Mouse (Mus musculus): ENCODE data around the gene Syn3. TPM values are rescaled to one million over a fixed set of nuclear protein-coding genes. Genes with fewer than 3 reads are reported as not detected.
A peak's percentile ranks its signal among the peaks of the same experiment; 100 is the strongest.

The Syn3 gene
- polyA plus RNA-seq, 1 experiment from 2014 or later: 7.1 TPM

GRCm38 (mm10) chr10:86100281-86100851 lies 398.3 kb downstream of the Syn3 start:
- H3K27me3 ChIP-seq (ENCODE audit: control insufficient read depth, insufficient read depth, low read length): no peaks in the 10 kb centered on the region
- no peaks in the 10 kb centered on the region; the same call in 1 of the 2 replicates for H3K9me3 ChIP-seq (ENCODE audit: control insufficient read depth, low read length)
- no peak for ATAC-seq (replicated peaks; ENCODE audit: low FRiP score)
- H3K4me2 ChIP-seq (ENCODE audit: low read depth, low read length, severe bottlenecking): no peak overlapping the region
- no peak overlapping the region for H3K9ac ChIP-seq (ENCODE audit: low read length)
- no peak for DNase-seq (ENCODE audit: low spot score)
- H3K4me1 ChIP-seq (replicated peaks; ENCODE audit: control insufficient read depth, insufficient read depth, low read length): no peaks in the 10 kb centered on the region
- no peaks in the 10 kb centered on the region for H3K36me3 ChIP-seq (ENCODE audit: control insufficient read depth, insufficient read depth, low read length)
- H3K27ac ChIP-seq (ENCODE audit: low read depth, low read length): no peak overlapping the region
- WGBS: 86% methylated on average over 3 of the region's 3 CpGs
- H3K4me3 ChIP-seq (ENCODE audit: low read depth, low read length): no peak overlapping the region

- DNase-seq (ENCODE audit: low spot score) (no peak), ATAC-seq (replicated peaks; ENCODE audit: low FRiP score) (no peak)
- no peak overlapping the region for H3K4me2 ChIP-seq (ENCODE audit: low read depth, low read length, severe bottlenecking)
- H3K9ac ChIP-seq (ENCODE audit: low read length): no peak overlapping the region
- H3K27me3 ChIP-seq (ENCODE audit: control insufficient read depth, insufficient read depth, low read length): no peaks in the 10 kb centered on the region
- H3K4me3 ChIP-seq (ENCODE audit: low read depth, low read length): no peak overlapping the region
- H3K4me1 ChIP-seq (replicated peaks; ENCODE audit: control insufficient read depth, insufficient read depth, low read length): no peaks in the 10 kb centered on the region
- no peaks in the 10 kb centered on the region; the same call in 1 of the 2 replicates for H3K9me3 ChIP-seq (ENCODE audit: control insufficient read depth, low read length)
- H3K36me3 ChIP-seq (ENCODE audit: control insufficient read depth, insufficient read depth, low read length): no peaks in the 10 kb centered on the region
- 94% methylated on average over 6 of the region's 6 CpGs for whole genome bisulfite sequencing
- H3K27ac ChIP-seq (ENCODE audit: low read depth, low read length): no peak overlapping the region
Observed at GRCm38 (mm10) chr10:86098363-86098762, 400.3 kb downstream of the Syn3 start.

- Histone ChIP-seq H3K4me1 (replicated peaks; ENCODE audit: control insufficient read depth, insufficient read depth, low read length) (no peaks in the 10 kb centered on the region), H3K4me3 (ENCODE audit: low read depth, low read length) (no peak overlapping the region), H3K9me3 (ENCODE audit: control insufficient read depth, low read length) (no peaks in the 10 kb centered on the region), H3K9ac (ENCODE audit: low read length) (no peak overlapping the region), H3K4me2 (ENCODE audit: low read depth, low read length, severe bottlenecking) (no peak overlapping the region), H3K36me3 (ENCODE audit: control insufficient read depth, insufficient read depth, low read length) (no peaks in the 10 kb centered on the region), H3K27me3 (ENCODE audit: control insufficient read depth, insufficient read depth, low read length) (no peaks in the 10 kb centered on the region), H3K27ac (ENCODE audit: low read depth, low read length) (no peak overlapping the region)
- no peak for ATAC-seq (replicated peaks; ENCODE audit: low FRiP score)
- WGBS: 76% methylated on average over 14 of the region's 14 CpGs
- DNase-seq (ENCODE audit: low spot score): no peak
Observed at GRCm38 (mm10) chr10:86093109-86094035, 405.3 kb downstream of the Syn3 start.

DNA sequence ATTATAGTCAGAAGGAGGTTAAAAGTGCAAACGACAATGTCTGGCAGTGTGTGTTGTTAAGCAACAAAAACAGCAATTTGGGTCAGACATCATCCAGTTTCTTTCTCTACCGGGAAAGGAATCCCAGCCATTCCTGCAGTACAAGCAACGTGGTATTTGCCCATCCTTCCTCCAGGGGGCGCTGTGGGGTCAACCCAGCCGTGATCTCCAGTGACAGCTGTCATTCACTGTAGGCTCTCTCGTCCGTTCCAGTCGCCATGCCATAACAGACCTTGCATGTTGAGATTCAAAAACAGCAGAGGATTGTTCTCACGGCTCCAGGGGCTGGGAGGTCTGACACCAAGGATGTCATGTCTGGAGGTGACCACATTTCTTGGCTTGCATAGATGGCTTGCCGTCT lies 406.8 kb downstream of the Syn3 start:
- no peak overlapping the region for H3K9ac ChIP-seq (ENCODE audit: low read length)
- DNase-seq (ENCODE audit: low spot score) (peak; percentile 69), ATAC-seq (replicated peaks; ENCODE audit: low FRiP score) (no peak)
- no peak overlapping the region for H3K4me2 ChIP-seq (ENCODE audit: low read depth, low read length, severe bottlenecking)
- no peaks in the 10 kb centered on the region for H3K9me3 ChIP-seq (ENCODE audit: control insufficient read depth, low read length)
- no peaks in the 10 kb centered on the region for H3K4me1 ChIP-seq (replicated peaks; ENCODE audit: control insufficient read depth, insufficient read depth, low read length)
- WGBS: 49% methylated on average over 10 of the region's 10 CpGs
- H3K4me3 ChIP-seq (ENCODE audit: low read depth, low read length): no peak overlapping the region
- H3K36me3 ChIP-seq (ENCODE audit: control insufficient read depth, insufficient read depth, low read length): no peaks in the 10 kb centered on the region
- H3K27ac ChIP-seq (ENCODE audit: low read depth, low read length): no peak overlapping the region
- H3K27me3 ChIP-seq (ENCODE audit: control insufficient read depth, insufficient read depth, low read length): no peaks in the 10 kb centered on the region

DNA sequence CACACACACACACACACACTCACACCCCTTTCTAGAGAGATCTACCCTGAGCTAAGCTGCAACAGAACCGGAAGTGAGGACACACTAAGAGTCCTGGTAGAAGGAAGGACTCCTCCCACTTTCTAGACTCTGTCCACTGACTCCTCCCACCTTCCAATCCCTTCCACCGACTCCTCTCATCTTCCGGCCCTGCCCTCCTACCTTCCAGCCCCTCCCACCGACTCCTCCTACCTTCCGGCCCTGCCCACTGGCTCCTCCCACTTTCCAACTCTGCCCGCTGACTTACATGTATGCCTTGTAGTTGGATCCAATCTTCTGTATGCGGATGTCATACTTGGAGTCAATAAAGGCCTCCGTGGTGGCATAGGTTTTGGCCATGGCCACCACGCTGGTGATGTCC lies 418.8 kb downstream of the Syn3 start:
- ATAC-seq (replicated peaks; ENCODE audit: low FRiP score) (no peak), DNase-seq (ENCODE audit: low spot score) (no peak)
- Histone ChIP-seq H3K4me1 (replicated peaks; ENCODE audit: control insufficient read depth, insufficient read depth, low read length) (no peaks in the 10 kb centered on the region), H3K4me3 (ENCODE audit: low read depth, low read length) (no peak overlapping the region), H3K27ac (ENCODE audit: low read depth, low read length) (no peak overlapping the region), H3K36me3 (ENCODE audit: control insufficient read depth, insufficient read depth, low read length) (no peaks in the 10 kb centered on the region), H3K4me2 (ENCODE audit: low read depth, low read length, severe bottlenecking) (no peak overlapping the region), H3K9ac (ENCODE audit: low read length) (no peak overlapping the region), H3K9me3 (ENCODE audit: control insufficient read depth, low read length) (no peaks in the 10 kb centered on the region), H3K27me3 (ENCODE audit: control insufficient read depth, insufficient read depth, low read length) (no peaks in the 10 kb centered on the region)
- WGBS: 88% methylated on average over 9 of the region's 9 CpGs

- no peak for ATAC-seq (replicated peaks; ENCODE audit: low FRiP score)
- no peak for DNase-seq (ENCODE audit: low spot score)
- no peak overlapping the region for H3K4me3 ChIP-seq (ENCODE audit: low read depth, low read length)
- no peak overlapping the region for H3K9ac ChIP-seq (ENCODE audit: low read length)
- no peak overlapping the region for H3K4me2 ChIP-seq (ENCODE audit: low read depth, low read length, severe bottlenecking)
- no peaks in the 10 kb centered on the region for H3K36me3 ChIP-seq (ENCODE audit: control insufficient read depth, insufficient read depth, low read length)
- 96% methylated on average over 2 of the region's 2 CpGs for WGBS
- H3K27ac ChIP-seq (ENCODE audit: low read depth, low read length): no peak overlapping the region
- H3K27me3 ChIP-seq (ENCODE audit: control insufficient read depth, insufficient read depth, low read length): no peaks in the 10 kb centered on the region
- H3K9me3 ChIP-seq (ENCODE audit: control insufficient read depth, low read length): no peaks in the 10 kb centered on the region; the same call in 1 of the 2 replicates
- no peaks in the 10 kb centered on the region for H3K4me1 ChIP-seq (replicated peaks; ENCODE audit: control insufficient read depth, insufficient read depth, low read length)
Observed at GRCm38 (mm10) chr10:86078761-86079160, 419.9 kb downstream of the Syn3 start.

DNA sequence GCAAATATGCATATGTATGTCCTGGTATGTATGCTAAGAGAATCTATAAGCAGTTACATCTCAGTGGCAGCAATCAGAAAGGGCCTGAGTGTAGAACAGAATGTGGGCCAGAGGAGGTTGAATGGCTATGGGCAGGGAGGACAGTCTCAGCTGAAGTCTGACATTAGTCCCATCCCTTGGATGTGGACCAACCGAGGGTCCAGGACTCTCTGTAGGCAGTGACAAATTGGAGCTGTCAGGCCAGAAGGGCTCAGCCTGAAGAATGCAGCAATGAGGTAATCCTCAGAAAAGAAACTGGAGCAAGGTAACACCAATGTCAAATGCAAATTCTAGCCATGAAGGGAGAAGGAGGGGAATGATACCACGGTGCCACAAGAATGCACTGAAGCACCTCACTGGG lies 421.4 kb downstream of the Syn3 start:
- WGBS: 93% methylated on average over 2 of the region's 2 CpGs
- Histone ChIP-seq H3K4me1 (replicated peaks; ENCODE audit: control insufficient read depth, insufficient read depth, low read length) (no peaks in the 10 kb centered on the region), H3K27ac (ENCODE audit: low read depth, low read length) (no peak overlapping the region), H3K27me3 (ENCODE audit: control insufficient read depth, insufficient read depth, low read length) (no peaks in the 10 kb centered on the region), H3K9me3 (ENCODE audit: control insufficient read depth, low read length) (no peaks in the 10 kb centered on the region; the same call in 1 of the 2 replicates), H3K36me3 (ENCODE audit: control insufficient read depth, insufficient read depth, low read length) (no peaks in the 10 kb centered on the region), H3K9ac (ENCODE audit: low read length) (no peak overlapping the region), H3K4me3 (ENCODE audit: low read depth, low read length) (no peak overlapping the region), H3K4me2 (ENCODE audit: low read depth, low read length, severe bottlenecking) (no peak overlapping the region)
- ATAC-seq (replicated peaks; ENCODE audit: low FRiP score): no peak
- DNase-seq (ENCODE audit: low spot score): no peak

GRCm38 (mm10) chr10:86074971-86075711 lies 423.6 kb downstream of the Syn3 start:
- WGBS: 90% methylated on average over 9 of the region's 9 CpGs
- Histone ChIP-seq H3K4me3 (ENCODE audit: low read depth, low read length) (no peak overlapping the region), H3K4me2 (ENCODE audit: low read depth, low read length, severe bottlenecking) (no peak overlapping the region), H3K9ac (ENCODE audit: low read length) (no peak overlapping the region), H3K27ac (ENCODE audit: low read depth, low read length) (no peak overlapping the region), H3K9me3 (ENCODE audit: control insufficient read depth, low read length) (no peaks in the 10 kb centered on the region; the same call in 1 of the 2 replicates), H3K36me3 (ENCODE audit: control insufficient read depth, insufficient read depth, low read length) (no peaks in the 10 kb centered on the region), H3K27me3 (ENCODE audit: control insufficient read depth, insufficient read depth, low read length) (no peaks in the 10 kb centered on the region), H3K4me1 (replicated peaks; ENCODE audit: control insufficient read depth, insufficient read depth, low read length) (no peaks in the 10 kb centered on the region)
- DNase-seq (ENCODE audit: low spot score) (no peak), ATAC-seq (replicated peaks; ENCODE audit: low FRiP score) (no peak)
